Mouse (Mus musculus) 3134 (cell line): ENCODE measurements at regions not wholly inside any gene's neighbourhood (a gene's known extent, or its start where the extent isn't known, plus 50 kb on each side); places are given as distances from the start of the nearest gene placed in this dataset.

Source experiments
- DNase-seq: peaks from one replicate; pipeline ENCODE4 v3.0.0-alpha.2; 2011; ENCODE audit warnings: low spot score; ENCODE audit not compliant: insufficient read length; ENCODE audit errors: extremely low read depth

DNA sequence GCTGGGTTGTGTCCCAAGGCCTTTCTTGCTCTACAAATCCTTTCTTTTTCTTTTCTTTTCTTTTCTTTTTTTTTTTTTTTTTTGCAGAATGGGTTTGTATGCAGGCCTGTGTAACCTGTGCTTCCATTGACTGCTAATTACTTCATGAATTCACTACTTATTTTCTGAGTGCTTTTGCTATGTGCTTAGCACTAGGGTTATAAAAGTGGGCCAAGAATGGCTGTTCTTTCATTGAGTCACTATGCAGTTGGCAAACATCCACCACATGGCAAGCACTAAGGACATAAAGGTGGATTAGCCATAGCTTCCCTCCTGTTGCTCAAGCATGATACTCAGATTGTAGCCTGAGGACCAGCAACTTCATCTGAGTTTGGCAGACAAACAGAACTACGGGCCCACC, 1641.8 kb upstream of the Gm7489 start:
- DNase-seq, result peak; percentile 4
